Mouse (Mus musculus) inflammation-experienced regulatory T-cells, adult 6 months (primary cell): Measurements from ENCODE around the gene Myh1. TPM values are rescaled to one million over a fixed set of nuclear protein-coding genes. Genes with fewer than 3 reads are reported as not detected.

Experiments used
- ATAC-seq: one replicate; pipeline ENCODE4 v1.8.0; 2017
- polyA plus RNA-seq, 3 experiments: library from polyadenylated mRNA; unstranded; fragments of 100-300 nt; shearing (Covaris generic); gene quantifications; one replicate each; pipeline ENCODE4 v1.2.1; 2017

Myh1 gene
- polyA plus RNA-seq, 3 experiments from 2014 or later: not detected

GRCm38 (mm10) chr11:67235639-67236358 lies 35.9 kb downstream of the Myh1 start:
- no peak for ATAC-seq

GRCm38 (mm10) chr11:67236799-67237198 lies 36.9 kb downstream of the Myh1 start:
- ATAC-seq: no peak

- ATAC-seq: no peak
Measured at GRCm38 (mm10) chr11:67237481-67238079, 37.7 kb downstream of the Myh1 start, which contains the start of gene Myh4. Gene Myh4 (plus strand): TSS chr11:67238029.

- no peak for ATAC-seq
Measured at GRCm38 (mm10) chr11:67241051-67241450, 41.2 kb downstream of the Myh1 start.

- ATAC-seq: no peak
Measured at GRCm38 (mm10) chr11:67253691-67254090, 53.8 kb downstream of the Myh1 start.

GRCm38 (mm10) chr11:67257048-67257447 lies 57.2 kb downstream of the Myh1 start:
- ATAC-seq: no peak

- ATAC-seq: no peak
Measured at GRCm38 (mm10) chr11:67260956-67261355, 61.1 kb downstream of the Myh1 start.

Other genes with a start within 250 kb of the Myh1 start
- gene Tmem238l, start 243.4 kb upstream of the Myh1 start, polyA plus RNA-seq: not detected
- gene Tmem220, start 174.9 kb upstream of the Myh1 start, polyA plus RNA-seq: 1 to 10 TPM; 1.9 to 3.0 (median 2.6) TPM
- 10 to 100 TPM; 68.1 to 92.5 (median 75.7) TPM for gene Adprm, start 147.5 kb upstream of the Myh1 start, polyA plus RNA-seq
- gene Sco1, start 147.4 kb upstream of the Myh1 start, polyA plus RNA-seq: 1 to 10 TPM; 6.5 to 9.1 (median 8.9) TPM
- gene Myh3, start 121.8 kb upstream of the Myh1 start, polyA plus RNA-seq: under 1 TPM; 0.12 to 0.57 (median 0.44) TPM
- not detected for gene Myh2, start 29.0 kb upstream of the Myh1 start, polyA plus RNA-seq
- gene Myh4, start 38.0 kb downstream of the Myh1 start, polyA plus RNA-seq: under 1 TPM in 1 of 3 experiments, not detected in 2; 0.07 TPM
- not detected for gene Myh8, start 77.1 kb downstream of the Myh1 start, polyA plus RNA-seq
- gene Myh13, start 121.6 kb downstream of the Myh1 start, polyA plus RNA-seq: not detected